Mouse (Mus musculus): ENCODE results near the gene Pcca.

Gene Pcca

GRCm38 (mm10) chr14:122648214-122648613, 114.1 kb downstream of the Pcca start:
- no peak for DNase-seq (ENCODE audit: low read depth)

GRCm38 (mm10) chr14:122649336-122649950, 115.3 kb downstream of the Pcca start:
- DNase-seq (ENCODE audit: low read depth): no peak

- DNase-seq (ENCODE audit: low read depth): no peak
These were observed 117.6 kb downstream of the Pcca start for GRCm38 (mm10) chr14:122651681-122652080.

- DNase-seq (ENCODE audit: low read depth): no peak
These were observed 141.5 kb downstream of the Pcca start for GRCm38 (mm10) chr14:122675661-122676060.

DNA sequence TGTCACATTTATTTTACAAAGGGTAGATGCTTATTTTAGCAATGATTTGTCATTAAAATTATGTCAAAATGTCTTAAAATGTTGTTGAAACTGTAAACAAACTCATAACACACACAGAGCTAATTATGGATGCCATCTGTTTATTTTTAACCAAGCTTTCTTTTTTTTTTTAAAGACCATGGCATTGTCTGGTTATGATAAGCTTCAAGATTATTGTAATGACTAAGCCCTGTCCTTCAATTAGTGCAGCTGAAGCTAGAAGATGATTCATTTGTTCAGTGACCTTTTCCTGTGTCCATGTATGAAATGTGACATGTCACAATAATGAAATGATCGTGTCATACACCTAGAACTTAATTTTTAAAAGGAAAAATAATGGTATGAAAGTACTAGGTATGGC, 149.5 kb downstream of the Pcca start:
- no peak for DNase-seq (ENCODE audit: low read depth)

DNA sequence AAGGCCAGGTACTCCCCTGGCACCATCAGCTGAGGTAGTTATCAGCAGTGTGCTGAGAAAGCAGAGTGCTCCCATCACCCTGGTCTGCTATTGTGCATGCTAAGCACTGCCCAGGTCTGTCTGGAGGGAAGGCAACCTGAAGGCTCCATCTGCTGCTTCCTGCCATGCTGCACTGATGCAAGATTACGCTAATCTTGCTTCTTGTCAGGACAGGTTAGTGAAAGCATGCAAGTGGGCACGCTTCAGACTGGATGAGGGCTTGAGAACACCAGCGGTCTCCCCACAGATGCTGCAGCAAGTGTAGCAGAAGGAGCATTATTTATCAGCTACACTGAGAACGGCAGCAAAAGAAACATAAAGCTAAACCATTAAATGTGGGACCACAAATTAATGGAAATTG, 150.1 kb downstream of the Pcca start:
- DNase-seq (ENCODE audit: low read depth): no peak

DNA sequence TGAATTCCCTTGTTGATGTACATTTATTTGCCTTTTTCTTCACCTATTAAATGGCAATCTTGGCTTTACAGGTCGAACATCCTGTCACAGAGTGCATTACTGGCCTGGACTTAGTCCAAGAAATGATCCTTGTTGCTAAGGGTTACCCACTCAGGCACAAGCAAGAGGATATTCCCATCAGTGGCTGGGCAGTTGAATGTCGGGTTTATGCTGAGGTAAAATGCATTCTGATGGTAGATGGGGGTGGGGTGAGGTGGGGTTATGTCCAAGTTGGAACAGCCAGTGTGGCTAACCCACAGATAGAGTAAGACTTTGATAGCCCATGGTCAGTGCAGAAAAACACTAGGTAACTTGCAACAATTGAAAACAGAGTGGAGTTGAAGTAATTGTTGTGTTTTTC, 150.7 kb downstream of the Pcca start:
- no peak for DNase-seq (ENCODE audit: low read depth)

DNA sequence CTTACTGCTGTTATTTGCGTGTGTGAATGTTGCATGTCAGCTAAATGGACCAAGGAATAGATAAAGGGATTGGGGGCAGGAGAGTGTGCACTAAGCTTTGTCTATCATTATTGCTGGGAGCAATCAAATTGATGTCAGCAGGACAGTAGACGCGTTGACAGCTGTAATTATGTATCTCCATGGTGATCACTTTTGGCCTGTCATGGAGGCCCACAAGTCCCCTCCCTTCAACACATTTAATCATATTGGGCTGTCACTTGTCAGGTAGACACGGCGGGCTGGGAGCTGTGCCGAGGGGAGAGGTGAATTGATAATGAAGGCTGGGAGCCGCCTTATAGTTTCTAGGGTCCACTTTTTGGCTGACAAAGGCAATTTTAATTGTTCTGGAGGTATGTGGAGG, 153.3 kb downstream of the Pcca start:
- no peak for DNase-seq (ENCODE audit: low read depth)

DNA sequence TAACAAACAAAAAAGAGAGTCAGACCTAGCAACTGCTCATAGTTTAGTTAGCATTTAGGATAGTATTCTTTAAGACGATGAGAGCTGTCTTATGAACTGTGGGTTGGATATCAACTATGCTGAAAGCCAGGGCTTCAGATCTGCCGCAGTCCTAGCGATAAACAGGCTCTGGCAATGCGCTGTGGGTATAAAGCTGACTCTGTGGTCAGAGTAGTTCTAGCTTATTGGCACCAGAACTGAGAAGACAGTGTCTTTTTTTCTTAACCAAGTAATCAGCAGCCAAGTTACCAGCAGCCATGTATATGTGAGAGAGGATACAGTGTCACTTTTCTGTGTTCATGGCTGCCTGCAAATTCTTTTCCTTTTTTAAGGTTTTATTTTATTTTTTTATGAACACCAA, 154.3 kb downstream of the Pcca start:
- DNase-seq (ENCODE audit: low read depth): no peak

- DNase-seq (ENCODE audit: low read depth): no peak
These were observed 155.2 kb downstream of the Pcca start for GRCm38 (mm10) chr14:122689136-122689815.

- no peak for DNase-seq (ENCODE audit: low read depth)
These were observed 157.4 kb downstream of the Pcca start for GRCm38 (mm10) chr14:122691555-122691954.

- DNase-seq (ENCODE audit: low read depth): no peak
These were observed 166.2 kb downstream of the Pcca start for GRCm38 (mm10) chr14:122700333-122700732.

GRCm38 (mm10) chr14:122713793-122714192, 179.7 kb downstream of the Pcca start:
- DNase-seq (ENCODE audit: low read depth): peak; percentile 5

DNA sequence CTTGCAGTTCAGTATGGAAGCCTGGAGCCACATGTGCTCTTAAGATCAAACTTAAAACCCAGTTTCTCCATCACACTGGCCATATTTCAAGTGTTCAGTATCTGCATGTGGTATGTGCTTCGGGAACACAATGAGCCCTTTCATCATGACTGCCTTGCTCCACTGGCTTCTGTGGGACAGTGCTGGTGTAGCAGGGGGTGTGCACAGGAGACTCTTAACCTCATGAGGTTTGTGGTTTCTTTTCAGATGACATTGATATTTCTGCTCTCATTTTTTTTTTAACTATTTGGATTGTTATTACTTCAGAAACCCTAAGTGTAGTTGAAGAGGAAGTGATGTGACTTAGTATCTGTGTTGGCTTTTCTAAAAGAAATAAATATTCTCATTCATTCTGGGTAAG, 180.8 kb downstream of the Pcca start:
- DNase-seq (ENCODE audit: low read depth): peak; percentile 7

- DNase-seq (ENCODE audit: low read depth): no peak
These were observed 181.9 kb downstream of the Pcca start for GRCm38 (mm10) chr14:122716057-122716456.

GRCm38 (mm10) chr14:122719496-122720080, 185.5 kb downstream of the Pcca start:
- DNase-seq (ENCODE audit: low read depth): no peak

DNA sequence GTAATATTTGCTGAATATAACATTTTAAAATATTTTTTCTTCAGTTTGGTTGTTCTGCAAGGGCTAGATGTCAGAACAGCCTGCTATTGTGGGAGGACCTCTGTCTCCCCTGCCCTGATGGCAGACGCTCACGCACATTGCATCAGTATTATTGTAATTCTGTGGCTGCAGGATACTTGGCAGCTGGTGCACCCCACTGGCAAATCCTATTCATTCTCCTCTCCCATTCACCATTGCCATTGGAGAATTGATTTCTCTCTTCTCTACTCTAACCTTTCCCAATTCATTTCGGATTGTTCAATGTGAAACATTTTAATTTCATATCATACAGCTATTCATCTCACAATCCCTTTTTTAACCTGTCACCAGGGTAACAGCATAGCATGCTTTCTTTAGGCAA, 186.9 kb downstream of the Pcca start:
- DNase-seq (ENCODE audit: low read depth): no peak

DNA sequence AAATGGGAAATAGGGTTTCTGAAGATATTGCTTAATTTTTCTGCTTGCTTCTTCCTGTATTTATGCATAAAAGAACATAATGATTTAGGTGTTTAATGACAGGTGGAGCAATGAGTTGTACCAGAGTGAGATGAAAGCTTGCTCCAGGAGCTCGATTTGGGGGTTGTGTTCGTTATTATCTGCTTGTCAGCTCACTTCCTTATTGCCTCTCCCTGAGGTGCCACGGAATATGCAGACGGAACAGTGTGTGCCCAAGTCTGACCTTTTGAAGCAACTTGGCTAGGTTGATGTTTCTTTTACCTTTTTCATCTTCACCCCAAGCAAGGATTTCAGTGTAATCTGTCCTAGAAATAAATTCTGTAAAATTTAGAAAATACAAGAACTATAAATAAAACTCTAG, 187.6 kb downstream of the Pcca start:
- no peak for DNase-seq (ENCODE audit: low read depth)

- no peak for DNase-seq (ENCODE audit: low read depth)
These were observed 192.3 kb downstream of the Pcca start for GRCm38 (mm10) chr14:122726456-122726855.

GRCm38 (mm10) chr14:122729431-122730073, 195.4 kb downstream of the Pcca start:
- no peak for DNase-seq (ENCODE audit: low read depth)

GRCm38 (mm10) chr14:122730921-122731551, 196.9 kb downstream of the Pcca start:
- DNase-seq (ENCODE audit: low read depth): no peak

GRCm38 (mm10) chr14:122736806-122737205, 202.7 kb downstream of the Pcca start:
- DNase-seq (ENCODE audit: low read depth): no peak
